Mouse (Mus musculus) v-Abl transformed pro-B cells (cell line): ENCODE measurements around the gene Ces4a.
"Not testable (repeated sequence)": the region's sequence is repeated elsewhere in the genome, so short reads cannot be mapped to it uniquely, and the experiment has no call there.

Experiments
- in situ Hi-C, 2 experiments: fragments of 400-800 bp; cut with MboI; formaldehyde crosslinking; loops; one replicate each; pipeline ENCODE4 v1.15.1; 2025; ENCODE audit not compliant: unreplicated experiment in 2 of 2

The Ces4a gene

DNA sequence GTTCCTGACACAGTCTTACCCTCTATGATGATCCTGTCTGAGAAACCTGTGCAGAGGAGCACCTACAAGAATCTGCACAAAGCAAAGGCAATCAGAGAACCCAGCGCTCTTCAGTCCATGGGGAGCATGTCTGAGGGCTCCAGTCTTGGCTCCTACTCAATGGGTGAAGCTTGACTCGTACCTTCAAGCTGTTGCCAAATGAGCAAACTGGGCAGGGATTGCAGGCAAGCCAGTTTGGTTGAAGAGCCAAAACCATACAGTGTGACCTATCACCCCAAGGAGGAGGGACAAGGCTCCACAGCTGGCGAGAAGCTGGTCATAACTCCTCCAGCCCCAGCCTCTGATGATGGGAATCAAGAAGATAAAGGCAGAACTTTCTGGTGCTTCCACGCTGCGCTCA is at the start of gene Ces4a:
Gene Ces4a (plus strand): TSS at position 292 of the 400 bp plus-strand sequence.
- in situ Hi-C loops: no loop called here

DNA sequence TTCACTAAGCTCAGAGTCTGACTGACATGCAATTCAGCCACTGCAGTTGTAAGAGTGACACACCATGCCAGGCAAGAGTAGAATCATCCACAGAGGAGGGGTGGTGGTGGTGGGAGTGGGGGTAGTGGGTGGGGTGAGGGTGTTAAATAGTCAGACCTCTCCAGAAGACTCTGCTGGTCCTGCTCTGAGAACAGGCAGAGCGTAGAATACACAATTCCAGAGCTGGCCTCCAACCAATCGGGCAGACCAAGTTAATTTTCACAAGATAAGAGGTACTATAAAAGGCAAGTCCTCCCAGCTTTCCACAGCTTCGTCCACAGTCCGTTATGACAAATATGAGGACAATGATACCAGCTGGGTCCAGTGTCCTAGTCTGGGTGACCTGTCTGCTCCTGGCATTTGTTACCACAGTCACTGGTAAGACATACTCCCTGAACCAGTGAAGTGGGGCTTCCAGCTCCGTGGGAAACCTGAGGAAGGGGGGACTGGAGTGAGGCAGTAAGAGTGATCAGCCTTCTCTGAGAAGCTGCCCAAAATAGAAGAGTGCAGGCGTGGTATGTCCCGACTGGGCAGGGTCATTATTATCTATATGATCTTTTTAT is 48.0 kb upstream of the Ces4a start, which contains the start of gene Ces3b:
Gene Ces3b (plus strand): TSS at position 305 of the 602 bp plus-strand sequence.
- in situ Hi-C loops: no loop called here

DNA sequence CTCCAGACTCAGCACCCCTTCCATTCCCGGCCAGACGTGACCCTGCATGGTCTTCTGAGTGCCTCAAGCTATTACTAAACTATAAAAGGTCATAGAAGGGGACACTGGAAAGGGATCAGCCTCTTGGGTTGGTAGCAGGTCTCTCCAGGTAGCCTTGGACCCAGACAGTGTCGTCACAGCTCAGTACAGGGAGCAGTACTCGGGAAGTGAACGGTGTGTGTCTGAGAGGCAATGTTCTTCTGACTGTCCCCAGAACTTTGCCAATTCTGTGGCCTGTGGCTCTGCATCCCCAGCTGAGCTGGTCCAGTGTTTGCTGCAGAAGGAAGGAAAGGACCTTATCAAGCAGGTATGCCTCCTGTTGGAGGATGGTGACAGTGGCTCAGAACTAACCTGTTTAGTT is 43.4 kb upstream of the Ces4a start:
- in situ Hi-C loops: not testable (repeated sequence)

DNA sequence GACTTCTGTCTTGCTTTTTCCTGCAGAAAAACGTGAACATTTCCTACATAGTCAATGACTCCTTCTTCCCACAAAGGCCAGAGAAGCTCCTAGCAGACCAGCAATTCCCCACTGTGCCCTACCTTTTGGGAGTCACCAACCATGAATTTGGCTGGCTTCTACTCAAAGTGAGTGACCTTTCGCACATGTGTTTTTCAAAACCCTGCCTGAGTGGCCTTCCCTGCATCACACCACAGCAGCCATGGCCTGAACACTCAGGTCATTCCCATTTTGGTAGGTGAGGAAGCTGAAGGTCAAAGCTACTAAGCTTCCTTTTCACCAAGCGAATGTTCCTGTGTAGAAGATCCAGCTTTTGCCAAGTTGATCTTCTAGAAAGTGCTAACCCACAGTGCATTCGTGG is 43.0 kb upstream of the Ces4a start:
- in situ Hi-C loops: no loop called here

DNA sequence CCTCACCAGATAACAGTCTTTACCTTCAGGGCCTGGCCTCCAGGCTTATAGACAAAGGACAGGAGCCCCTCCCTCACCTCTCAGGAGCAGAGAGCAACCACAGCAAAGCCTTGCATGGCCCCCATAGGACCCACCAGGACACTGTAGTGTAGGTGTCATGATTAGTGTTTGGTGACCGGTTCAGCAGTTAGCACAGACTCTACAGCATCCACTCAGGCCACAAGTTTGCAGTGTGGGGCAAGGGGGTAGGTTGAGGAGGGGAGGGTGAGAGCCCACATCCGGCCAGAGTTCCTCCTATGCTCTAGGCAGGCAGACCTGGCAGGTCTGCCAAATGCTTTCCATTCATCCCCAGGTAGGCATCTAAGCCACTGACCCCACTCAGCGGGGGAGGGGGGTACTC is 37.6 kb upstream of the Ces4a start:
- in situ Hi-C loops: no loop called here

DNA sequence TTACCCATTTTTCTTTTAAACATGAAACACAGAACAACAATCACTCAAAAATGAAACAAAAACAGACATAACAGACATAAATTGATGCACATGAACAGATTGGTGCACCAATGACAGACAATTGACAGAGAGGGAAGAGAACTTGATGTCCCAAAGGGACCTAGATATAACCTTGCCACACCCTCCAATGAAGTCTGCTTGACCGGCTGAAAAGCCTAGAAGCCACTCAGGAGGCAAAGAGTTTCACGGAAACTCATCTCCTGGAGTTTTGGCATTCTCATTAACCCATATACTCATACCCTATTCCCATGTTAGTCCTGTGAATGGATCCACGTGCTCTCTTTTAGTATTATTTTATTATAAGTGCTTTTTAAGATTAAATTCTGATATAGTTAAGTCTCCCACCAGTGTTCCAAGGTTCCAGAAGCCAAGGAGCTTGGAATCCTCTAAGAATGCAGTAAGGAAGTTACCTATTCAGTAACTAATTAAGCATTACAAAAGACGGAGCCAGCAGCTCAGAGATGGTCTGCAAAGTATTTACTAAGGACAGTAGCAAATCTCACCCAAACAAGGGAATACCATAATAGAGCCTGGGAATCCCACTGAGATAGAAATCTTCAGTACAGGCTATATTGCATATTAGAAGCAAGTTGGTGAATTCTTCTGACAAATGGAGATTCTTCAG is 29.4 kb upstream of the Ces4a start:
- in situ Hi-C loops: loop anchor here in 1 of 2 experiments (10.0 kb wide), 1 partner anchor 487 kb away; no protein-coding TSS in a partner anchor

DNA sequence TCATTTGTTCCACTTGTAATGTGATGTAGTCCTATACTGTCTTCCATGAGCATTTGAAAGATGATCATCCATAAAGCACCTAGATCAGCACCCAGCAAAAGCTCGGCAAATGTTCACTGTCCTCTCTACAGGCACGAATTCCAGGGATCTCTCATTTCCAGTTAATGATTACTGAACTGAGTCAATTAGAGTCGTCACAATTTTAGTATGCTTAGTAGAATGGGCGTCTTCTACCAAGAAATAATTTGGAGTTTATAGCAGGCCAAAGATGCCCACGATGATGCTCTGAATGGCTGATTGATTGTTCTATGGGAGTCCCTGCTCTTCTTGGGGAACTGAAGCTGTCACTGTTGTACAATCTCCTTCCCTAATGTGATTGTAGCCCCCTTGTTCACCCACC is 27.9 kb upstream of the Ces4a start:
- in situ Hi-C loops: loop anchor here in 1 of 2 experiments (10.0 kb wide), 1 partner anchor 489 kb away; no protein-coding TSS in a partner anchor

DNA sequence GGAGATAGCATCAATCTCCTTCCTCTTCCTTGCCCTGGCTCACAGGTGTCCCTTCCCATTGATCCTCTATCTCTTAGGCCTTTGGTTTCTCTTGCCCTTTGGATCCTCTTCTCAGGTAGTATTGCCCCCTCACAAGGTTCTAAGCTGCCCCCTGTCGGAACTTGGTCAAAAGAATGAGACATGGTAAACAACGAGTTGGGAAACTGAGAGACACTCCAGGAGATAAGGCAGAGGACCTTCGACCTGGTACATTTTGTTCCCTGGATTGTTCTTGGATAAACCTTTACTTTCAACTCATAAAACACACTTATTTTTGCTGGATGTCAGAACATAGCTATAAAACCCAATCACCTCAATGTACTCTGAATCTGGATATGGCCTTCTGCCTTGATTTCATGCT is 27.4 kb upstream of the Ces4a start:
- in situ Hi-C loops: loop anchor here in 1 of 2 experiments (10.0 kb wide), 1 partner anchor 489 kb away; no protein-coding TSS in a partner anchor

DNA sequence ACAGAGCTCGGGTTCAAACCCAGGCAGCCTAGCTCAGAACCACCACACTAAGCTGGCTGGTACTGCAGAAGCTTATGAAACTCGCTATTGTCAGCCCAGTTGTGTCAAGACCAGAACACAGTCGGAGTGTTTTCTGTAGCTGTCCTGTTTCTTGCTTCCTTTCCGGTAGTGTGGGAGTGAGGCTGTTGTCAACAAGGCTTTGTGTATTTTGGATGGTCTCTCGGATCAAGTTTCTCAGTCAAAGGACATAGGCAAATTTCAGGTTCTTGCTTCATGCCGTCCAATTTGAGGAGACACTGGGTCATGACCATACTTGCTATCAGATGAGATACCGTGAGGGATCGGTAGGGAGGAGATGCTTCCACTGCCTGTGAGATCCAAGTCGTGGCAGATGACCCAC is 1.7 kb upstream of the Ces4a start:
- in situ Hi-C loops: no loop called here

DNA sequence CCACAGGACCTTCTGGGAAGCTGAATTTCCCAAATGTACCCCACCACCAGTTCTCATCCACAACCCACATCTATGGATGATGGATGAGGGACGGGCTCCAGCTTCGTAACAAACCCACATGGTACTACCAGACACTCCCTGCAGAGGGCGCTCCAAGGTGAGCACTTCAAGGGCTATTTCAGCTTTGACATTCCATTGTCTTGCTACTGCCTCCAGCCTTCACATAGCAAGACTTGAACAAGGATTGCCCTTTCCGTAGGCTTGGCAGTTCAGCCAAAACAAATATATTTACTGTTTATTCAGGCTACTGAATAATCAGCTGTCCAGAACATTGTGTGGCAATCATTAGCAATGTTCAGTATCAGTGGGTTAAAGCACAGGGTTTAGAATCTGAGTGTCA is 6.8 kb downstream of the Ces4a start:
- in situ Hi-C loops: no loop called here

DNA sequence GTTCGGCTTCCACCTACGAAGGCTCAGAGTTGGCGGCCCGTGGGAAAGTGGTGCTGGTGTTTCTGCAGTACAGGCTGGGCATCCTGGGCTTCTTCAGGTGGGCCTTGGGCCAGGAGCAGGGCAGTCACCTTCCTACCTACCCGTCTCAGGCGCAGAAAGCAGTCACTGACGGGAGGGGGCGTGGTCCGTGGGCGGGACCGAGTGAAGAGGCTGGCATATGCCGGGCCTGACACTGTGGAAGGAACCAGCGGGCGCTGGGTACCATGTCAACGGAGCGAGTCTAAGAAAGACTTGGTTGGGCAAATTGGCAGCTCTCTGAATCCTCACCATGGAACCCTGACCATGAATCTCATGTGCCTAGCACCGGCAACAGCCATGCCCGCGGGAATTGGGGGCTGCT is 10.8 kb downstream of the Ces4a start:
- in situ Hi-C loops: no loop called here

DNA sequence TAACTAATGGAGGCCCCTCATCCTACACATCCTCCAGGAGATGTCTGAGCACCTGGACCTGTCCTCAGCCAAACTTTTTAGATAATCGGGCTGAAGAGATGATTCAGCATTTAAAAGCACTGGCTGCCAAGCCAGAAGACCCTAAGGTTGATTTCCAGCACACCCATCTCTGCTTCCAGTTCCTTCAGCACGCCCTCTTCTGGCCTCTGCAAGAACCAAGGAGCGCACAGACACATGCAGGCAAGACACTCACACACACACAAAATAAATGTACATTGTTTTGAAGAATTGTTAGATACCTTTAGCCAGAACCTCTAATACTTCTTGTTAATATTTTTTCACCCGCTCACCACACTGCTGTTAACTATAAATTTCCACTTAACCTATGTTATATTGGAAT is 20.1 kb downstream of the Ces4a start:
- in situ Hi-C loops: no loop called here

DNA sequence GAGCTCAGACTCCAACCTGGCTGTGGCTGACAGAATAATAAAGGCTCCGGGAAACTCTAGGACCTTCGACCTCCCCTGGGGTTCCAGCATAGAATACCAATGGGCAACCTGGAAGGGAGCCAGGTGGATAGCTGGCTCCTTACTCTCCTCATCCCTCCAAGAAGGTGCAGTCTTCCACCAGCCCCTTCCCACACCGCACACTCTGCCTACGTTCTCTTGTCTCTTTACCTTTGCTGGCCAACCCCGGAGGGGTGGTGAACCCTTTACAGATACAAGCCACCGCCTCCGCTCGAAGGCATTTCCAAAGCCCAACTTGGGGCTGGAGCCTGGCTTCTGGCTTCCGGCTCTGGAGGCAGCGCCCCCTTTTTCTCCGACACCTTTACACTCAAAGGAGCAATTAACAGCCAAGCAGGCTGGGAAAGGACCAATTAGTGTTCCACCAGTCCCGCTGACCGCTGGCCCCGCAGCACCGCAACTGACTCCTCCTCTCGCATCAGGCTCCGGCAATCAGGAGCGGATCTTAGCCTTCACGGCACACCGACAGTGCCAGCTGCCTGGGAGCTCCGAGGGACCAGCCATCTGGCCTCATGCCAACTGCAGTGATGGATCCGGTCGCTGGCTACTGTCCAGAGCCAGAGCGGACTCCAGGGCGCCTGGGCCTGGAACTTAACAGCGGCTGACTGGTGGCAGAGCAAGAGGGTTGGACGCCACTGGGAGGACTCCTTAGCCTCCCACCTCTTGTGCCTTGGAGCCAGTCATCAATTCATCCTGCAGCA is 21.2 kb downstream of the Ces4a start:
- in situ Hi-C loops: no loop called here

DNA sequence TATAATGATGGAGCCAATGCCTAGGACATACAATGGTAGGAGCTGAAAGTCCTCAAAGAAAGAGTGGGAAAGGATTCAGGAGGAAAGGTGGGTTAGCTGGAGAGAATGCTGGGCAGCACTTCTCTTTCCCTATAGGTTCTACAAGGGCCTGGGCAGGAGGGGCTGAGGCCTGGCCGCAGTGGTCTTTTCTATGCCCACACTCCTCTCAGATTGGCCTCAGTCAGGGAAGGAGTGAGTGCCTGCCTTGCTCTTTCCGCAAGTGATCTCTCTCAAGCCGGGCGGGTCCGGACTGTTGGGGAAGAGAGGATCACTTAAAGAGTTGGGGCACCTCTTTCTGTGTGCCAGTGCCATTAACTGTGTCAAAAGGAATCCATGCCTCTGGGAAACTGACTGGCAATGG is 22.7 kb downstream of the Ces4a start:
- in situ Hi-C loops: no loop called here

DNA sequence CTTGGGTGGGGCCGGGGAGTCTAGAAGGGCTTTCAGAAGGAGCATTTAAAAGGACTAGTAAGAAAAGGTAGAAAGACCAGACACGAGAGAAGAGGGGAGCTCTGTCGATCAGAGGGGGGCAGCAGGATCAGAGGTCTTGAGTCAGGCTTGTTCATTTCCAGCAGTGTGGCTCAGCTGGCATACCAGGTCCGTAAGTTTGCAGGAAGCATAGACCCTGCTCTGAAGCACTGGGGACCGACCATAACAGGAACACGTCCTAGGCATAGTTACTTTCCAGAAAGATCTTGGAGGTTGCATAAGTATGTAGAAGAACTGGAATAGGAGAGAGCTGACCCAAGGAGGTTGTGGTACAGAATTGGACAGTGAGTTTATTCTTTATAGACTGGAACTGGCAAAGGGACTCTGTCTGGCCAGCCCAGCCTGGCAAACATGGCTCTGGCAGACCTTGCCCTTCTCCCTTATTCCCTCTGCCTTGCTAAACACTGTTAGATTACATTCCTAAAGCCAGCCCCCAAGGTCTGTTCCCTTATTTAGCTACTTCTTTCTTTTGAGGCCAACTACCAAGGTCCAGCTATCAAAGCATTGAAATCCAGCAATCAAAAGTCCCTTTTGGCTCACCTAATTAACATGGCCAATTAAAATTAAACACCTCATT is 23.6 kb downstream of the Ces4a start:
- in situ Hi-C loops: loop anchor here (5.0 kb wide), 2 partner anchors 62 to 132 kb away; partner anchors contain the start of gene 4931428F04Rik (in 2 of the 2)

DNA sequence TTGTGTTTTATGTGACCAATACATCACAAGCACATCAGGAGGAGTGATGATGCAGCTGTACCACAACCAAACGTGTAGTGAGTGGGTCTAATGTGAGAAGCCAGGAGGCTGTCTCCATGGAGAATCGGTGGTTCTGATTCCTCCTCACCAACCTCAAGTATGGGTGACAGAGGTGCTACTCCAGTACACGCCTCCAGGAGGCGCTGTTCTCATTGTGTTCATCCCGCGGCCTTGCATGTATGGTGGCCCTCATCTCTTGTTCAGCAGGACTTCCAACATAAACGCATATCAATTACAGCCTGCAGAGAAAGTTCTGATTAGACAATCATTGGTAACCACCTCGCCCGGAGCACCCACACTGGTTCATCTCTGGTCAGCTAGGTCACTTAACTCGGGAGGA is 26.0 kb downstream of the Ces4a start:
- in situ Hi-C loops: loop anchor here (5.0 kb wide), 2 partner anchors 60 to 130 kb away; partner anchors contain the start of gene 4931428F04Rik (in 2 of the 2)

DNA sequence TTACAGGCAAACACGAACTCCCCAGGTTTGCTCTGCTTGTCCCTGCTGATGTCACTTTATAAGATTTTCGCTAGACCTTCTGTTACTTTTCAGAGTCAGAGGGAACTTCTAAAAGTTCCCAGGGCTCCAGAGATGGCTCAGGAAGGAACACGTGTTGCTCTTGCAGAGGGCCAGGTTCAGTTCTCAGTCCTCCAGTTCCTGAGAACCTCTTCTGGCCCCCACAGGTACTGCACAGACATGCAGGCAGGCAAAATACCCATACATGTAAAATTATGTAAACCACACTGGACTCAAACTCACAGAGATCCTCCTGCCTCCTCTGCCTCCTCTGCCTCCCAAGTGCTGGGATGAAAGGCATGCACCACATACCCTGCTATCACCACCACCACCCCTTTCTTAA is 26.5 kb downstream of the Ces4a start:
- in situ Hi-C loops: loop anchor here (5.0 kb wide), 2 partner anchors 59 to 129 kb away; partner anchors contain the start of gene 4931428F04Rik (in 2 of the 2)

DNA sequence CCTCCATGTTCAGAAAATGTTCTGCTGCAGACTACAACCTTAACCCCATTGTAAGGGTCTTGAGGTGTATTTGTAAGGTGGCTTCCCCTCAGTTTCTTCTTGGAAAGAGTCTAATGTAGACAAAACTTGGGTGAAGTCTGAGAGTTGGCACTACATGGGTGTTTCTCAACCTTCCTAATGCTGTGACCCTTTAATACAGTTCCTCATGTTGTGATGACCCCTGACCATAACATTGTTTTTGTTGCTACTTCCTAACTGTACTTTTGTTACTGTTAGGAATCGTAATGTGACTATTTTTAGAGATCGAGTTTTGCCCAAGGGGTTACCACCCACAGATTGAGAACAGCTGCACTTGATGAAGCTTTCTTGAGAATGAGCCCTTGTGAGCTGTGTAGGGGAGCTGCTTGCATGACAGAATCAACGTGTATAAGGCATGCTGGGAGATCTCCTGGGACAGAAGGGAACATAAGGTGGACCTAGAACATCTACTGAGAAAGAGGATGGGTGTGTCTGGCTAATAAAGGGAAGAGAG is 29.6 kb downstream of the Ces4a start:
- in situ Hi-C loops: loop anchor here in 1 of 2 experiments (10.0 kb wide), 1 partner anchor 104 kb away; the partner anchor contains the start of genes Fbxl8, Hsf4 and Tradd

DNA sequence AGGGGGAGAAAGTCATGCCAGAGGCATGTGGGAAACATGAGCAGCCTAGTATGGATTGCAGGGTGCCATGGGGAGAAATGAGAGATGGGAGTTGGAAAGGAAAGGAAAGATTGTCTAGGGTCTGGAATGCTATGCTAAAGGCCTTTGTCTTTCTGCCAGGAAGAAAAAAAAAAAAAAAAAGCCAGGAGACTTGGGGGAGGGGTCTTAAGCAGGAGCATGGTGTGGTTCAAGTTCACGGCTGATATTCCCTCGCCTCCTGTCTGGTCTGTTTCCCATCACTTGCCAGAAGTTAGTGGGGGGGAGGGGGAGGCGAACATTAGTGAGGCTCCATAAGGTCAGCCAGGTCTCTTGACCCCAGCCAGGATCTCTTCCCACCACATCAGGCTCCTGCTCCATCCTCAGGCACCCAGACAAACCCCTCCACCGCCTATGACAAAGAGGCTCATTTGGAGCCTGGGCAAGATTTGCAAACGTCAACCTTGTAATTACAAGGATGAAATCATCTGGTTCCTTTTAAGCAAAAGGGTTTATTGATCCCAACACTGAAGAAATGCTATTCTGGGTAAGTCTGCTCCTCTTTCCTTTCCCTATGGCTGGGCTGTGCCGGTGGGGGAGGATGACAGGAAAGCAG is 32.8 kb downstream of the Ces4a start:
- in situ Hi-C loops: loop anchor here in 1 of 2 experiments (10.0 kb wide), 1 partner anchor 100 kb away; the partner anchor contains the start of genes Fbxl8, Hsf4 and Tradd

DNA sequence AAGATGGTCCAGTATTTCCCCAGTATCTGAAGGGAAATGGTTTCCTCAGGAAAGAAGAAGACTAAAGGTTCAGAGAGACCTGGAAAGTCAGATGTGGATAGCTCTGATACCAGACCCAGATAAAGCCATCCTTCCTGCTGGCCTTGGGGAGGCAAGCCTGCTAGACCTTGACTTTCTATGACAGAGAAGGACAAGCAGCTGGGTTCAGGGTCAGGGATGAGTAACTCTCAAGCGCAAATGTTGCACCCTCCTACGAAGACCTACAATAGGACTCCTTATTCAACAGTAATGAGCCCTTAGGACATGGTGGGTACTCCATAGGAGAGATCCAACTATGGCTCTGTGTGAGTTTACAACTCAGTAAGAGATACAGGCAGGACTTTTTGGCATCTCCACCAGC is 33.6 kb downstream of the Ces4a start:
- in situ Hi-C loops: loop anchor here in 1 of 2 experiments (10.0 kb wide), 1 partner anchor 100 kb away; the partner anchor contains the start of genes Fbxl8, Hsf4 and Tradd
